Mouse (Mus musculus): ENCODE data around the gene Snrnp35.

Gene Snrnp35

DNA sequence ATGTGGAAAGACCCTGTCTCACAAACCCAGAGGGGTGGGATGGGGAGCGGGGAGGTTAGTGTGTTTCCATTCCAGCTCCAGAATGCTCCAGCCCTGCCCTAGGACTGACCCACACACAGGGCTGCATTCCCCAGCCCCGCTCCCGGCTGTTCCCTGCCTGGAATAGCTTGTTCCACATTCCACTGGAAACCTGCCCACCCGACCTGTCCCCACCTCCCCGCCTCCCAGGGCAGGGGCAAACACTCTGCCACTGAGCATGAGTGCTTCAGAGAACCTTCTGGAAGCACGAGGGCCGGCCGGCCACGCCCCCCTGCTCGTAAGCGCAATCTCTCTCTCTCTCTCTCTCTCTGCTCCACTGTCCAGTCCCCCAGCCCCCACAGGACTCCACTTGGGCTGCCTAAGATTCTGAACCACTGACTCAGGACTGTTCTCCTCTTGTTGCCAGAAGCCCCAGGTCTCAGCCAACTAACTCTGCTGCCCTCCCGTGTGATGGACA is 26.9 kb downstream of the Snrnp35 start:
- H3K27me3 ChIP-seq (ENCODE audit: insufficient read depth, low read length), result 0 out of 2 replicates have a peak, but pooled peaks cover 2% of the 10 kb centered on the region
- H3K4me3 ChIP-seq (replicated peaks; ENCODE audit: low read length), result peak overlapping the region; percentile 7; the same call in 1 of the 2 replicates
- peaks cover 49% of the 10 kb centered on the region for H3K4me1 ChIP-seq (replicated peaks; ENCODE audit: low read depth, low read length)
- no peaks in the 10 kb centered on the region for H3K9me3 ChIP-seq (ENCODE audit: low read length)
- H3K36me3 ChIP-seq (ENCODE audit: insufficient read depth, low read length), result peaks cover 28% of the 10 kb centered on the region
- TF ChIP-seq NANOG (IDR thresholded peaks at IDR 0.05; ENCODE audit: borderline replicate concordance, low read length) (no peak), CTCF (conservative IDR thresholded peaks at IDR 0.05; ENCODE audit: low read length) (no peak), POU5F1 (IDR thresholded peaks at IDR 0.05; ENCODE audit: borderline replicate concordance, low read length) (no peak)

DNA sequence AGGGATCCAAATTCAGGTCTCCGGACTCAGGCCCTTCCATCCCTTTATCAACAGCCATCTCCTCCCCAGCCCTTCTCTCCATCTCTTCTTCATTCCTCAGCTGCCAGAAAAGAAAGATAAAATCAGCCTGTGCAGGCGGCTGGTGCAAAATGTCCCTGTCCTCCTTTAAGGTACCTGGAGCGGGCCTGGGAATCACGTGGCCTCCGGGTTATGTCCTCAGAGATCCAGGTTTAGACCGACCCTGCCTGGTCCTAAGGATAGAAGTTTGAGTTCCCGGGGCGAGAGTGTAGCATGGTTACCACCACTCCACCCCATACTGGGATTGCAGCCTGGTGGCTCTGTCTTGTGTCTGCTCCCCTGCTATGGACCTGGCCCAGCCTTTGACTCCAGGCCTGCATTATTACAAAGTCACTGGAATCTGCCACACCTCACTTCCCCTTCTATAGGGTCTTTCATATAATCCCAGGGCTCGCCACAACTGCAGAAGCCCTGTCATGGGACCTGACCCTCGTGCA is 27.7 kb downstream of the Snrnp35 start:
- H3K4me1 ChIP-seq (replicated peaks; ENCODE audit: low read depth, low read length), result peaks cover 42% of the 10 kb centered on the region
- 0 out of 2 replicates have a peak overlapping the region, but pooled peaks have one; percentile 37 for H3K4me3 ChIP-seq (replicated peaks; ENCODE audit: low read length)
- no peaks in the 10 kb centered on the region for H3K27me3 ChIP-seq (ENCODE audit: insufficient read depth, low read length)
- no peaks in the 10 kb centered on the region for H3K9me3 ChIP-seq (ENCODE audit: low read length)
- peaks cover 27% of the 10 kb centered on the region for H3K36me3 ChIP-seq (ENCODE audit: insufficient read depth, low read length)
- TF ChIP-seq POU5F1 (IDR thresholded peaks at IDR 0.05; ENCODE audit: borderline replicate concordance, low read length), result no peak
- TF ChIP-seq CTCF (conservative IDR thresholded peaks at IDR 0.05; ENCODE audit: low read length), result no peak
- no peak for TF ChIP-seq NANOG (IDR thresholded peaks at IDR 0.05; ENCODE audit: borderline replicate concordance, low read length)

- Histone ChIP-seq H3K9me3 (ENCODE audit: low read length) (no peaks in the 10 kb centered on the region), H3K27me3 (ENCODE audit: insufficient read depth, low read length) (no peaks in the 10 kb centered on the region), H3K4me3 (replicated peaks; ENCODE audit: low read length) (no peak overlapping the region), H3K36me3 (ENCODE audit: insufficient read depth, low read length) (peaks cover 24% of the 10 kb centered on the region), H3K4me1 (replicated peaks; ENCODE audit: low read depth, low read length) (peaks cover 5% of the 10 kb centered on the region)
- no peak for TF ChIP-seq NANOG (IDR thresholded peaks at IDR 0.05; ENCODE audit: borderline replicate concordance, low read length)
- no peak for TF ChIP-seq POU5F1 (IDR thresholded peaks at IDR 0.05; ENCODE audit: borderline replicate concordance, low read length)
- TF ChIP-seq CTCF (conservative IDR thresholded peaks at IDR 0.05; ENCODE audit: low read length), result no peak
These were observed 32.9 kb downstream of the Snrnp35 start for GRCm38 (mm10) chr5:124515789-124516188.

DNA sequence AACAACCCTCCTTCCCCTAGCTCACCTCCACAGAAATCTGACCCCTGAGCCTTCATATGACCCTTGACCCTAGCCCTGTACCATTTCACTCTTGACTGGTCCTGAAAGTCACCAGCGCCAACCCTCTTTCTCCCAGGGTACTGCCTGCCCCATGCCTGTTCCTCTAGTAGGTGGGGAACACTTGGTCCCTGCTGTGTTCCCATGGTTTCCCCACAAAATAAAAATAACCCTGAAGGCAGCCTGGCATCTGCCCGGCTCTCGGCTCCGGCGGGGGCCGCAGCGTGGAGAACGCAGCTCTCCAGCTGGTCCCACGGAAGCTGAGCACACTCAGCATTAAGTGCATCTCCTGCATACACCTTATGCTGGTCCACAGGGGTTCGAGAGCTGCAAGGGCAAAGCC is 35.7 kb downstream of the Snrnp35 start:
- TF ChIP-seq NANOG (IDR thresholded peaks at IDR 0.05; ENCODE audit: borderline replicate concordance, low read length) (no peak), CTCF (conservative IDR thresholded peaks at IDR 0.05; ENCODE audit: low read length) (no peak), POU5F1 (IDR thresholded peaks at IDR 0.05; ENCODE audit: borderline replicate concordance, low read length) (no peak)
- H3K9me3 ChIP-seq (ENCODE audit: low read length), result no peaks in the 10 kb centered on the region
- H3K36me3 ChIP-seq (ENCODE audit: insufficient read depth, low read length), result peaks cover 28% of the 10 kb centered on the region
- H3K4me1 ChIP-seq (replicated peaks; ENCODE audit: low read depth, low read length), result peaks cover 6% of the 10 kb centered on the region; the same call in 1 of the 2 replicates
- no peak overlapping the region for H3K4me3 ChIP-seq (replicated peaks; ENCODE audit: low read length)
- H3K27me3 ChIP-seq (ENCODE audit: insufficient read depth, low read length), result no peaks in the 10 kb centered on the region

DNA sequence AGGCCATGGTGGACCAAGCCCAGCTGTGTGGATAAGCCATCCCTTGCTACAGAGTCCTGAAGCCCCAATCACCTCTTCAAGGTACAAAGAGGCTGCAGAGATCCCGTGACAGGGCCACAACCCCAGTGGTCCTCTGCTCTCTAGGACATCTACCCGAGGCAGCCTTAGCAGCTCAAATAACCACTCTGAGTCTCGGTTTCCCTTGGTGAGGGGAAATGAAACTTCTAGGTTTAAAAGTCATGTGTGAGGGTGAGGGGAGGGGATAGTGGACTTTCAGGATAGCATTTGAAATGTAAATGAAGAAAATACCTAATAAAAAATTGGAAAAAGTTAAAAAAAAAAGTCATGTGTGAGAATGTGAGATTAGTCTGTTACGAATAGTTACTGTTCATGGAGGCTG is 38.7 kb downstream of the Snrnp35 start:
- Histone ChIP-seq H3K9me3 (ENCODE audit: low read length) (no peaks in the 10 kb centered on the region), H3K4me1 (replicated peaks; ENCODE audit: low read depth, low read length) (peaks cover 13% of the 10 kb centered on the region), H3K27me3 (ENCODE audit: insufficient read depth, low read length) (no peaks in the 10 kb centered on the region), H3K36me3 (ENCODE audit: insufficient read depth, low read length) (peaks cover 33% of the 10 kb centered on the region), H3K4me3 (replicated peaks; ENCODE audit: low read length) (no peak overlapping the region)
- TF ChIP-seq CTCF (conservative IDR thresholded peaks at IDR 0.05; ENCODE audit: low read length), result no peak
- TF ChIP-seq NANOG (IDR thresholded peaks at IDR 0.05; ENCODE audit: borderline replicate concordance, low read length), result no peak
- no peak for TF ChIP-seq POU5F1 (IDR thresholded peaks at IDR 0.05; ENCODE audit: borderline replicate concordance, low read length)

- peaks cover 24% of the 10 kb centered on the region for H3K4me1 ChIP-seq (replicated peaks; ENCODE audit: low read depth, low read length)
- H3K9me3 ChIP-seq (ENCODE audit: low read length), result no peaks in the 10 kb centered on the region
- TF ChIP-seq POU5F1 (IDR thresholded peaks at IDR 0.05; ENCODE audit: borderline replicate concordance, low read length) (no peak), CTCF (conservative IDR thresholded peaks at IDR 0.05; ENCODE audit: low read length) (peak; percentile 87)
- peaks cover 33% of the 10 kb centered on the region for H3K36me3 ChIP-seq (ENCODE audit: insufficient read depth, low read length)
- H3K27me3 ChIP-seq (ENCODE audit: insufficient read depth, low read length), result no peaks in the 10 kb centered on the region
- H3K4me3 ChIP-seq (replicated peaks; ENCODE audit: low read length), result no peak overlapping the region
These were observed 40.1 kb downstream of the Snrnp35 start for GRCm38 (mm10) chr5:124523032-124523431.

- Histone ChIP-seq H3K27me3 (ENCODE audit: insufficient read depth, low read length) (0 out of 2 replicates have a peak, but pooled peaks cover 3% of the 10 kb centered on the region), H3K36me3 (ENCODE audit: insufficient read depth, low read length) (peaks cover 29% of the 10 kb centered on the region), H3K4me1 (replicated peaks; ENCODE audit: low read depth, low read length) (peaks cover 43% of the 10 kb centered on the region), H3K4me3 (replicated peaks; ENCODE audit: low read length) (no peak overlapping the region), H3K9me3 (ENCODE audit: low read length) (no peaks in the 10 kb centered on the region)
- TF ChIP-seq CTCF (conservative IDR thresholded peaks at IDR 0.05; ENCODE audit: low read length) (no peak), POU5F1 (IDR thresholded peaks at IDR 0.05; ENCODE audit: borderline replicate concordance, low read length) (no peak), NANOG (IDR thresholded peaks at IDR 0.05; ENCODE audit: borderline replicate concordance, low read length) (no peak)
These were observed 42.0 kb downstream of the Snrnp35 start for GRCm38 (mm10) chr5:124524943-124525342.

GRCm38 (mm10) chr5:124528351-124528750 is 45.4 kb downstream of the Snrnp35 start:
- Histone ChIP-seq H3K27me3 (ENCODE audit: insufficient read depth, low read length) (peaks cover 4% of the 10 kb centered on the region; the same call in 1 of the 2 replicates), H3K4me1 (replicated peaks; ENCODE audit: low read depth, low read length) (peaks cover 65% of the 10 kb centered on the region), H3K4me3 (replicated peaks; ENCODE audit: low read length) (peak overlapping the region; percentile 90), H3K36me3 (ENCODE audit: insufficient read depth, low read length) (peaks cover 17% of the 10 kb centered on the region), H3K9me3 (ENCODE audit: low read length) (no peaks in the 10 kb centered on the region)
- TF ChIP-seq CTCF (conservative IDR thresholded peaks at IDR 0.05; ENCODE audit: low read length) (no peak), POU5F1 (IDR thresholded peaks at IDR 0.05; ENCODE audit: borderline replicate concordance, low read length) (no peak), NANOG (IDR thresholded peaks at IDR 0.05; ENCODE audit: borderline replicate concordance, low read length) (no peak)

GRCm38 (mm10) chr5:124528791-124529190 is 45.9 kb downstream of the Snrnp35 start:
- Histone ChIP-seq H3K36me3 (ENCODE audit: insufficient read depth, low read length) (peaks cover 17% of the 10 kb centered on the region), H3K4me1 (replicated peaks; ENCODE audit: low read depth, low read length) (peaks cover 68% of the 10 kb centered on the region), H3K9me3 (ENCODE audit: low read length) (no peaks in the 10 kb centered on the region), H3K27me3 (ENCODE audit: insufficient read depth, low read length) (peaks cover 4% of the 10 kb centered on the region; the same call in 1 of the 2 replicates), H3K4me3 (replicated peaks; ENCODE audit: low read length) (peak overlapping the region; percentile 90)
- no peak for TF ChIP-seq CTCF (conservative IDR thresholded peaks at IDR 0.05; ENCODE audit: low read length)

All from E14TG2a.4 (cell line).